15 mouse cellular contexts compared by ENCODE assay signal in genomic region chr14:122484458-122484843, GRCm38 (mm10). TPM values are rescaled to one million over a fixed set of nuclear protein-coding genes. Genes with fewer than 3 reads are reported as not detected.
DNase-seq lines count a peak whose midpoint lies in the region; ATAC-seq and TF ChIP-seq lines count a peak whose summit lies in the region.
"Had no signal": no experiment of that assay in that cellular context is flagged by ENCODE, and none has a peak within 500 bp of the region (broad histone marks: within the 10 kb centered on the region; RNA-seq: fewer than 3 reads in every experiment).

No protein-coding gene starts in this region.

- no peak for TF ChIP-seq CTCF in cerebellum, adult 2 months (IDR thresholded peaks at IDR 0.05; ENCODE audit: borderline replicate concordance, insufficient read depth, low read depth, low read length)

- 0% methylated on average over 4 of the region's 4 CpGs for WGBS in cerebellum, adult 2 months
- 0% methylated on average over 3 of the region's 4 CpGs for WGBS in forebrain, embryonic 12.5 days
- WGBS in hindbrain, embryonic 15.5 days = 12% methylated on average over 4 of the region's 4 CpGs
- 13% methylated on average over 4 of the region's 4 CpGs for WGBS in midbrain, embryonic 13.5 days

- no peaks in the 10 kb centered on the region for H3K27me3 ChIP-seq in cerebellum, adult 2 months (ENCODE audit: control insufficient read depth, insufficient read depth, low read length)
- H3K27me3 ChIP-seq in forebrain, embryonic 12.5 days = peaks cover 57% of the 10 kb centered on the region
- H3K27me3 ChIP-seq in hindbrain, embryonic 15.5 days = peaks cover 48% of the 10 kb centered on the region
- peaks cover 83% of the 10 kb centered on the region for H3K27me3 ChIP-seq in midbrain, embryonic 13.5 days

- no peak for DNase-seq in cerebellum, adult 2 months
- no peak for DNase-seq in cerebellum, adult 18-20 months
- DNase-seq in lung, postnatal 4 days = no peak
- DNase-seq in Muller cell, postnatal 12 days (ENCODE audit: inconsistent ontology term) = no peak
- no peak for DNase-seq in right cerebral cortex, postnatal 14 days
- DNase-seq: adrenal gland, postnatal 10 days; gastrocnemius, postnatal 14 days had no signal

- H3K36me3 ChIP-seq in forebrain, embryonic 12.5 days (replicated peaks) = no peaks in the 10 kb centered on the region
- H3K36me3 ChIP-seq in hindbrain, embryonic 15.5 days = no peaks in the 10 kb centered on the region
- no peaks in the 10 kb centered on the region for H3K36me3 ChIP-seq in midbrain, embryonic 13.5 days
- H3K36me3 ChIP-seq: heart, embryonic 15.5 days; intestine, embryonic 15.5 days; liver, embryonic 15.5 days had no signal

- H3K4me1 ChIP-seq in cerebellum, adult 2 months (ENCODE audit: control insufficient read depth, insufficient read depth, low read length) = no peaks in the 10 kb centered on the region
- peaks cover 54% of the 10 kb centered on the region for H3K4me1 ChIP-seq in forebrain, embryonic 12.5 days
- no peaks in the 10 kb centered on the region for H3K4me1 ChIP-seq in hindbrain, embryonic 15.5 days (replicated peaks)
- H3K4me1 ChIP-seq in midbrain, embryonic 13.5 days (replicated peaks) = peaks cover 38% of the 10 kb centered on the region
- H3K4me1 ChIP-seq: heart, embryonic 15.5 days; intestine, embryonic 15.5 days; liver, embryonic 15.5 days had no signal

- H3K4me2 ChIP-seq in forebrain, embryonic 12.5 days = peak overlapping the region; percentile 63
- H3K4me2 ChIP-seq in hindbrain, embryonic 15.5 days = peak overlapping the region; percentile 48
- H3K4me2 ChIP-seq in midbrain, embryonic 13.5 days (replicated peaks) = peak overlapping the region; percentile 61
- H3K4me2 ChIP-seq: heart, embryonic 15.5 days; intestine, embryonic 15.5 days; liver, embryonic 15.5 days had no signal

- peak overlapping the region; percentile 97 for H3K4me3 ChIP-seq in cerebellum, adult 2 months (replicated peaks; ENCODE audit: insufficient read depth, low read depth, low read length)
- peak overlapping the region; percentile 24 for H3K4me3 ChIP-seq in forebrain, embryonic 12.5 days (replicated peaks)
- peak overlapping the region; percentile 20 for H3K4me3 ChIP-seq in hindbrain, embryonic 15.5 days
- peak overlapping the region; percentile 14 for H3K4me3 ChIP-seq in midbrain, embryonic 13.5 days (replicated peaks)
- H3K4me3 ChIP-seq: heart, embryonic 15.5 days; intestine, embryonic 15.5 days; liver, embryonic 15.5 days had no signal

- H3K27ac ChIP-seq in cerebellum, adult 2 months (ENCODE audit: insufficient read depth, low read length) = peak overlapping the region; percentile 100
- peak overlapping the region; percentile 73 for H3K27ac ChIP-seq in forebrain, embryonic 12.5 days
- peak overlapping the region; percentile 75 for H3K27ac ChIP-seq in hindbrain, embryonic 15.5 days (replicated peaks)
- peak overlapping the region; percentile 62 for H3K27ac ChIP-seq in midbrain, embryonic 13.5 days
- H3K27ac ChIP-seq: heart, embryonic 15.5 days; intestine, embryonic 15.5 days; liver, embryonic 15.5 days; macrophage had no signal

- no peak for TF ChIP-seq POLR2A in cerebellum, adult 2 months (IDR thresholded peaks at IDR 0.05; ENCODE audit: borderline replicate concordance, insufficient read depth, low read length)

- ATAC-seq in forebrain, embryonic 12.5 days (ENCODE audit: low FRiP score) = no peak
- ATAC-seq in hindbrain, embryonic 15.5 days (ENCODE audit: low FRiP score, low read depth) = peak; percentile 44; the same call in 1 of the 2 replicates
- peak; percentile 5; the same call in 1 of the 2 replicates for ATAC-seq in midbrain, embryonic 13.5 days
- ATAC-seq: intestine, embryonic 15.5 days had no signal

- peak overlapping the region; percentile 38; the same call in 1 of the 2 replicates for H3K9ac ChIP-seq in forebrain, embryonic 12.5 days
- H3K9ac ChIP-seq in hindbrain, embryonic 15.5 days = peak overlapping the region; percentile 27; the same call in 1 of the 2 replicates
- H3K9ac ChIP-seq in midbrain, embryonic 13.5 days (replicated peaks) = peak overlapping the region; percentile 32
- H3K9ac ChIP-seq: heart, embryonic 15.5 days; intestine, embryonic 15.5 days; liver, embryonic 15.5 days had no signal

- H3K9me3 ChIP-seq in forebrain, embryonic 12.5 days = no peaks in the 10 kb centered on the region
- H3K9me3 ChIP-seq in hindbrain, embryonic 15.5 days = no peaks in the 10 kb centered on the region
- H3K9me3 ChIP-seq in midbrain, embryonic 13.5 days = no peaks in the 10 kb centered on the region
- H3K9me3 ChIP-seq: heart, embryonic 15.5 days; intestine, embryonic 15.5 days; liver, embryonic 15.5 days had no signal

RNA-seq across cellular contexts. Expression of gene Gm10837, which starts 5.9 kb away (rescaled TPM):
- 2.7 TPM in 2 replicates for polyA plus RNA-seq in cerebellum, adult 2 months (2012; rRNA removed)
- polyA plus RNA-seq in forebrain, embryonic 12.5 days (2016; fragmentation: Nextera tagmentation; extraction: Ambion mirVana) = 0.36 and 0.59 TPM in 2 replicates
- 0.50 and 0.64 TPM in 2 replicates for polyA plus RNA-seq in hindbrain, embryonic 15.5 days (2015; fragmentation: Nextera tagmentation; extraction: Ambion mirVana)
- 0.43 and 0.73 TPM in 2 replicates for polyA plus RNA-seq in midbrain, embryonic 13.5 days (2015; fragmentation: Nextera tagmentation; extraction: Ambion mirVana)
- polyA plus RNA-seq: embryonic facial prominence, embryonic 11.5 days; heart, embryonic 15.5 days; intestine, embryonic 15.5 days; liver, embryonic 15.5 days; macrophage had no signal

RNA-seq across cellular contexts. Expression of gene Zic2, which starts 9.2 kb away (rescaled TPM):
- polyA plus RNA-seq in cerebellum, adult 2 months (2012; rRNA removed) = 157 and 186 TPM in 2 replicates
- polyA plus RNA-seq in forebrain, embryonic 12.5 days (2016; fragmentation: Nextera tagmentation; extraction: Ambion mirVana) = 12.7 and 16.3 TPM in 2 replicates
- 11.6 and 12.9 TPM in 2 replicates for polyA plus RNA-seq in hindbrain, embryonic 15.5 days (2015; fragmentation: Nextera tagmentation; extraction: Ambion mirVana)
- 10.3 and 10.7 TPM in 2 replicates for polyA plus RNA-seq in midbrain, embryonic 13.5 days (2015; fragmentation: Nextera tagmentation; extraction: Ambion mirVana)
- polyA plus RNA-seq: heart, embryonic 15.5 days; intestine, embryonic 15.5 days; liver, embryonic 15.5 days; macrophage had no signal

RNA-seq across cellular contexts. Expression of gene Zic5, which starts 19.0 kb away (rescaled TPM):
- 27.5 and 30.4 TPM in 2 replicates for polyA plus RNA-seq in cerebellum, adult 2 months (2012; rRNA removed)
- 18.6 and 25.8 TPM in 2 replicates for polyA plus RNA-seq in forebrain, embryonic 12.5 days (2016; fragmentation: Nextera tagmentation; extraction: Ambion mirVana)
- 13.8 and 17.9 TPM in 2 replicates for polyA plus RNA-seq in hindbrain, embryonic 15.5 days (2015; fragmentation: Nextera tagmentation; extraction: Ambion mirVana)
- polyA plus RNA-seq in midbrain, embryonic 13.5 days (2015; fragmentation: Nextera tagmentation; extraction: Ambion mirVana) = 15.5 and 16.7 TPM in 2 replicates
- polyA plus RNA-seq: intestine, embryonic 15.5 days; liver, embryonic 15.5 days; macrophage had no signal

RNA-seq across cellular contexts. Expression of gene Gm5089, which starts 33.5 kb away (rescaled TPM):
- 0.49 TPM in 2 replicates for polyA plus RNA-seq in cerebellum, adult 2 months (2012; rRNA removed)
- polyA plus RNA-seq in forebrain, embryonic 12.5 days (2016; fragmentation: Nextera tagmentation; extraction: Ambion mirVana) = 1.6 and 2.1 TPM in 2 replicates
- 2.4 and 2.7 TPM in 2 replicates for polyA plus RNA-seq in hindbrain, embryonic 15.5 days (2015; fragmentation: Nextera tagmentation; extraction: Ambion mirVana)
- 1.1 and 2.3 TPM in 2 replicates for polyA plus RNA-seq in midbrain, embryonic 13.5 days (2015; fragmentation: Nextera tagmentation; extraction: Ambion mirVana)
- polyA plus RNA-seq: embryonic facial prominence, embryonic 11.5 days; heart, embryonic 15.5 days; intestine, embryonic 15.5 days; liver, embryonic 15.5 days; macrophage had no signal

RNA-seq across cellular contexts. Expression of gene Pcca, which starts 49.7 kb away (rescaled TPM):
- 68.3 and 84.5 TPM in 2 replicates for polyA plus RNA-seq in cerebellum, adult 2 months (2012; rRNA removed)
- polyA plus RNA-seq in forebrain, embryonic 12.5 days (2016; fragmentation: Nextera tagmentation; extraction: Ambion mirVana) = 34.7 and 38.6 TPM in 2 replicates
- 29.0 and 30.2 TPM in 2 replicates for polyA plus RNA-seq in hindbrain, embryonic 15.5 days (2015; fragmentation: Nextera tagmentation; extraction: Ambion mirVana)
- 24.2 and 27.4 TPM in 2 replicates for polyA plus RNA-seq in midbrain, embryonic 13.5 days (2015; fragmentation: Nextera tagmentation; extraction: Ambion mirVana)

Comparison
In these comparisons a context has a peak if more than half of its experiments do, and no peak if none do; other contexts are left out.
1. H3K4me3 ChIP-seq: peak in every context shown above with its lines; median percentile 97 in cerebellum, adult 2 months; 24 in forebrain, embryonic 12.5 days; 20 in hindbrain, embryonic 15.5 days; 14 in midbrain, embryonic 13.5 days.